25 mouse cellular contexts compared by ENCODE assay signal in the genomic region with DNA sequence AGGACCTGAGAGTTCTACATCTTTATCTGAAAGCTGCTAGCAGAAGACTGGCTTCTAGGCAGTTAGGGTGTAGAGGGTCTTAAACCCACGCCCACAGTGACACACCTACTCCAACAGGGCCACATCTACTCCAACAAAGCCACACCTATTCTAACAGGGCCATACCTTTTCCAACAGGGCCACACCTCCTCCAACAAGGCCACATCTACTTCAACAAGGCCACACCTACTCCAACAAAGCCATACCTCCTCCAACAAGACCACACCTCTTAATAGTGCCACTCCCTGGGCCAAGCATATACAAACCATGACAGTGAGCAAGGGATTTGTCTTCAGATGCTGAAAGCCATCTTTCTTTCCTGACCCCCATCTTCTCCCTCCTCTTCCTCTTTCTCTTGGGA.
"Had no signal": no experiment of that assay in that cellular context is flagged by ENCODE, and none has a peak within 500 bp of the region (broad histone marks: within the 10 kb centered on the region; RNA-seq: fewer than 3 reads in every experiment).

No protein-coding gene starts in this region.

- H3K27me3 ChIP-seq: hindbrain, embryonic 13.5 days; liver, embryonic 13.5 days; liver, embryonic 15.5 days had no signal

- H3K27ac ChIP-seq: gastrocnemius, adult 2 months; heart, embryonic 13.5 days; heart, embryonic 15.5 days; hindbrain, embryonic 13.5 days; layer of hippocampus, adult 2 months; left cerebral cortex, adult 2 months; limb, embryonic 10.5 days; limb, embryonic 12.5 days; liver, embryonic 13.5 days; liver, embryonic 15.5 days had no signal

- DNase-seq: gastrocnemius, adult 2 months; gastrocnemius, postnatal 10 days; gastrocnemius, postnatal 25 days; heart, adult 18-20 months; heart, postnatal 14 days; heart, postnatal 36 days; kidney, adult 18-20 months; kidney, adult 8-10 months; kidney, postnatal 10 days; kidney, postnatal 25 days; kidney, postnatal 4 days; liver; liver, embryonic 13.5 days had no signal

- H3K4me1 ChIP-seq: heart, embryonic 13.5 days; heart, embryonic 15.5 days; limb, embryonic 10.5 days; limb, embryonic 12.5 days; liver, embryonic 13.5 days; liver, embryonic 15.5 days had no signal

- ATAC-seq: hindbrain, embryonic 16.5 days; inflammation-experienced regulatory T-cells, adult 6 months had no signal

- H3K9ac ChIP-seq: heart, embryonic 13.5 days; heart, embryonic 15.5 days; hindbrain, embryonic 13.5 days; limb, embryonic 12.5 days; liver, embryonic 13.5 days; liver, embryonic 15.5 days had no signal

- H3K36me3 ChIP-seq: heart, embryonic 13.5 days; heart, embryonic 15.5 days; hindbrain, embryonic 13.5 days; limb, embryonic 10.5 days; limb, embryonic 12.5 days; liver, embryonic 13.5 days; liver, embryonic 15.5 days had no signal

- H3K4me2 ChIP-seq: heart, embryonic 11.5 days; heart, embryonic 13.5 days; heart, embryonic 15.5 days; hindbrain, embryonic 13.5 days; limb, embryonic 12.5 days; liver, embryonic 11.5 days; liver, embryonic 13.5 days; liver, embryonic 15.5 days had no signal

- H3K4me3 ChIP-seq: gastrocnemius, adult 2 months; heart, embryonic 13.5 days; heart, embryonic 15.5 days; hindbrain, embryonic 13.5 days; layer of hippocampus, adult 2 months; left cerebral cortex, adult 2 months; limb, embryonic 10.5 days; limb, embryonic 12.5 days; liver, embryonic 13.5 days; liver, embryonic 15.5 days had no signal

- H3K9me3 ChIP-seq: heart, embryonic 13.5 days; heart, embryonic 15.5 days; hindbrain, embryonic 13.5 days; limb, embryonic 10.5 days; limb, embryonic 12.5 days; liver, embryonic 13.5 days; liver, embryonic 15.5 days had no signal
